Mouse (Mus musculus) activated CD4-positive, CD25-positive, alpha-beta regulatory T cell (primary cell): ENCODE results near the gene Stradb. TPM values are rescaled to one million over a fixed set of nuclear protein-coding genes. Genes with fewer than 3 reads are reported as not detected.

Experiments used
- polyA plus RNA-seq, 2 experiments: library from polyadenylated mRNA; unstranded; fragments of 100-300 nt; shearing (Covaris generic); gene quantifications; one replicate each; pipeline ENCODE4 v1.2.1; 2017

Stradb gene
- polyA plus RNA-seq, result 10 to 100 TPM; 17.2 to 20.0 TPM

DNA sequence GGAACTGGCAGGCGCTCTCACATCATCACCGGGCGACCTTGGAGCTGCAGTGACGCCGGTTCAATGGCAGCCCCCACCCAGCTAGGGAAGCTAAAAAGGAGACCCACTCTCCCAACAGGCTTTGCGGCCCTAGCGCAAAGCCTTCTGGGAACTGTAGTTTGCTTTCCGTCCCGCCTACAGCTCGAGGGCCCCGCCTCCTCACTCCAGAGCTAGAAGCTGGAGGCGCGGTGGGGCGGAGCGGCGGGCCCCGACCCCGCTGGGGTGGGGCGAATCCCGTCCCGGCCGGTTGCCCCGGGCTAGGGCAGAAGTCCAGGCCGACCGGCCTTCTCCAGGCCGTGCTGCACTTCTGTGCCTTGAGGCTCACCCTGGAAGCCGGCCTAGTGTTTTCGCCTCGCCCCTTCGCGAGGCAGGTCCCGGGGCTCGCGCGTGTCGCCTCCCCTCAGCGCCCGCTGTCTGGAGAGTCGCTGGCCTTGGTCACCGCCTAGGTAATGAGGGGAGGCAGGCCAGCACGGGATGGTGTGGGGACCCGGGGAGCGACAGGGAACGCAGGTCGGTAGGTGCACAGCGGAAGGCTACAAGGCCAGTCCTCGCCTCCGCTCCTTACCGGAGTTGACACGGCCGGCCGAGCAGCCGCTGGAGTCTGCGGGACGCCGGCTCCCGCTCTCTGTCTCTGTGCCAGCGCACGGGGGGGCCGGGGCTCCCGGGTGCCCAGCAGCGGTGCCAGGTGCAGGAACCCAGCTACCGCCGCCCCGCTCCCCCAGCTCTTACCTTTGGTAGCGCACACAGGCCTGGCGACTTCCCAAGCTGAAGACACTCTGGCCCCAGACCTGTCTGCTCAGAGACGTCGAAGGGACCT lies at the start of gene Stradb, which contains the start of gene Trak2:
Gene Stradb, plus strand, starts transcription at position 157 of the 856 bp plus-strand sequence.
Gene Trak2, minus strand, starts transcription at position 65 of the 856 bp plus-strand sequence.

Other genes starting within 250 kb of the Stradb start
- gene Casp8, start 178.1 kb upstream of the Stradb start, polyA plus RNA-seq, result 100 to 1,000 TPM; 232 to 243 TPM
- gene Trak2, start 92 bp upstream of the Stradb start, polyA plus RNA-seq, result 10 to 100 TPM; 22.3 to 25.4 TPM
- gene C2cd6, start 121.4 kb downstream of the Stradb start, polyA plus RNA-seq, result under 1 TPM; 0.07 to 0.30 TPM
- gene Tmem237, start 146.9 kb downstream of the Stradb start, polyA plus RNA-seq, result 1 to 10 TPM; 6.2 to 8.4 TPM
- gene Mpp4, start 189.9 kb downstream of the Stradb start, polyA plus RNA-seq, result under 1 TPM; 0.07 to 0.34 TPM